Mouse (Mus musculus): ENCODE data around the gene Stoml2.

DNA sequence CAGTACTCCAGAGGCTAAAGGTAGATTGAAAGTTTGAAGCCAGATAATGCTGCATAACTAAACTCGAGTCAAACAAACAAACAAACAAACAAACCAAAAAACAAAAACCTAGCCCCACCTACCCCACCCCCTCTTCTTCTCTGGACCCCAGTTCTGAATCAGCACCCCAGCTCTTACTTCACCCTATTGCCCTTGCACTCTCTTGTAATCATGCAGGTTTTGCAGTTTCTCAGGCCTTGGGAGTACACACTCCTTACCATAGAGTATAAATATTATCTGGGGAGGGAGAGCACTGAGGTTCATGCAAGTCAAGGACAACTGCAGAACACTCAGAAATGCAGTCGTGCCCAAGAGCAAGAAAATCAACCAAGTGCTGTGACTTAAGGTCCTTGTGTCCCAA lies 30.2 kb downstream of the Stoml2 start:
- TF ChIP-seq CTCF (IDR thresholded peaks at IDR 0.05) = no peak
- no peak for TF ChIP-seq EP300 (IDR thresholded peaks at IDR 0.05)

Data from lung, postnatal 0 days (tissue).